In the genomic region with DNA sequence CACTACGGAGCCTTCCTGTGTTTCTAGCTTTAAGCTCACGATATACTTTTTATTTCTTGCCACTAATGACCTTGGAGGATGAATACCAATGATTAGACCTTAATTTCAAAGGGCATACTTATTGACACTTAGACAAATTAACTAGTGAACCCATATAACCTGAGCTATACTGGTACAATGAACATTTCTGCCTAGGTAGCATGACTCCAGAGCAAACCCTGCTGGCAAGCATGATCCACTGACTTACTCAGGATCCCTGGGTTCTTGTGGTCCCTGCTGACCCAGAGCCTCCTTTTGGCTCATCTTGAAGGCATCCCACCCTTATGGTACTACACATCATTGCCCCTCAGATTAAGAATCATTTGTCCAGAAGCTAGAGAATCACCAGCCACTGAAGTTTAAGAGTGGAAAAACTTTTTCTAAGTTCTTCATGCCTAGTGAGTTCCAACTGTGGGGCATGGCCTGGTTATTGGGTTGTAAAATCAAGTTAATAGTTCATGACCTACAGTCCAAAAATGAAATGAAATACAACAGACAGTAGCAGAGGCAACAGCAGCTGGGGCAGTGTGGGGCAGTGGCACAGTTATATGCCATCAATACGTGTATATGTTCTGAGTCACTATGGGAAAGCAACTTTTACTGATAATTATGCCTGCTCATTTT, we compare ENCODE assay signal across 19 mouse cellular contexts.
DNase-seq lines count a peak whose midpoint lies in the region; ATAC-seq and TF ChIP-seq lines count a peak whose summit lies in the region.
"Had no signal": no experiment of that assay in that cellular context is flagged by ENCODE, and none has a peak within 500 bp of the region (broad histone marks: within the 10 kb centered on the region; RNA-seq: fewer than 3 reads in every experiment).

No protein-coding gene starts in this region.

- peak; percentile 55 for TF ChIP-seq CTCF in kidney, adult 2 months (conservative IDR thresholded peaks at IDR 0.05; ENCODE audit: insufficient read depth, insufficient read length, low read depth, low read length)
- TF ChIP-seq CTCF in CH12.LX (conservative IDR thresholded peaks at IDR 0.05 in 1 of 2, IDR thresholded peaks at IDR 0.05 in 1 of 2; ENCODE audit: low read depth in 2 of 2, low read length in 2 of 2) (peak in 1 of 2 experiments; percentile 58; a peak in 2 of 4 replicates), Patski (IDR thresholded peaks at IDR 0.05) (peak; percentile 56)

- H3K4me3 ChIP-seq in kidney, adult 2 months (ENCODE audit: insufficient read depth, low read depth, low read length): no peak overlapping the region
- no peak overlapping the region for H3K4me3 ChIP-seq in kidney, embryonic 15.5 days (replicated peaks)
- H3K4me3 ChIP-seq in CH12.LX (replicated peaks in 1 of 3; ENCODE audit: low read depth in 2 of 3, low read length in 2 of 3, poor library complexity in 1 of 3): no peak overlapping the region
- H3K4me3 ChIP-seq: erythroblast, embryonic 14.5 days; gastrocnemius, adult 2 months; heart, embryonic 15.5 days; liver, embryonic 13.5 days; neural tube, embryonic 12.5 days had no signal

- no peak overlapping the region for H3K9ac ChIP-seq in kidney, embryonic 15.5 days
- H3K9ac ChIP-seq in CH12.LX (ENCODE audit: insufficient read depth, low read depth): no peak overlapping the region
- H3K9ac ChIP-seq: heart, embryonic 15.5 days; hindbrain, embryonic 14.5 days; liver, embryonic 13.5 days; neural tube, embryonic 12.5 days had no signal

- 66% methylated on average over 3 of the region's 3 CpGs for WGBS in kidney, adult 2 months
- 90% methylated on average over 3 of the region's 3 CpGs for WGBS in kidney, embryonic 15.5 days

- dilution Hi-C loops in CH12.LX (cut with MboI; ENCODE audit: extremely low pct_ligation_motif_present, extremely low pct_unique_long_range_greater_than_20kb, low sequenced_read_pairs): no loop called here

- TF ChIP-seq EP300 in CH12.LX (IDR thresholded peaks at IDR 0.05; ENCODE audit: low read length): no peak

- peak; percentile 71 for TF ChIP-seq RAD21 in CH12.LX (IDR thresholded peaks at IDR 0.05; ENCODE audit: low read depth, low read length)

- peak overlapping the region; percentile 77 for H3K27ac ChIP-seq in kidney, adult 2 months (ENCODE audit: insufficient read depth, low read depth, low read length)
- H3K27ac ChIP-seq in kidney, embryonic 15.5 days: no peak overlapping the region
- no peak overlapping the region for H3K27ac ChIP-seq in CH12.LX (ENCODE audit: insufficient read depth, low read depth)
- H3K27ac ChIP-seq: gastrocnemius, adult 2 months; heart, embryonic 15.5 days; hindbrain, embryonic 14.5 days; liver, embryonic 13.5 days; neural tube, embryonic 12.5 days had no signal

- in situ Hi-C loops in CH12.LX (cut with MboI; ENCODE audit: low pct_ligation_motif_present, low pct_unique_long_range_greater_than_20kb, low sequenced_read_pairs): loop anchor here (25.0 kb wide), 1 partner anchor 1281 kb away; no protein-coding TSS in a partner anchor
- in situ Hi-C loops in Patski (cut with MboI; ENCODE audit: low pct_unique_long_range_greater_than_20kb): no loop called here

- no peak for ATAC-seq in kidney, embryonic 15.5 days (replicated peaks; ENCODE audit: low FRiP score)
- ATAC-seq in Patski: no peak
- ATAC-seq: forebrain, embryonic 14.5 days had no signal

- CTCF ChIA-PET in Patski (lab: Charles Lee): interaction anchor here (0.9 to 1.5 kb wide), 2 partner anchors 42 to 471 kb away, joined by 3 to 6 read pairs; no protein-coding TSS in a partner anchor

- H3K9me3 ChIP-seq in kidney, embryonic 15.5 days (replicated peaks): no peaks in the 10 kb centered on the region
- H3K9me3 ChIP-seq in CH12.LX (replicated peaks; ENCODE audit: low read length): no peaks in the 10 kb centered on the region
- H3K9me3 ChIP-seq: heart, embryonic 15.5 days; liver, embryonic 13.5 days; neural tube, embryonic 12.5 days had no signal

- POLR2A ChIA-PET in Patski (lab: Charles Lee): interaction anchor here (1.2 to 1.9 kb wide), 2 partner anchors 115 to 345 kb away, joined by 3 to 14 read pairs; no protein-coding TSS in a partner anchor

- peaks cover 23% of the 10 kb centered on the region; the same call in 1 of the 2 replicates for H3K4me1 ChIP-seq in kidney, adult 2 months (ENCODE audit: control insufficient read depth, insufficient read depth, low read length)
- H3K4me1 ChIP-seq in kidney, embryonic 15.5 days: peaks cover 19% of the 10 kb centered on the region
- H3K4me1 ChIP-seq in CH12.LX (ENCODE audit: control insufficient read depth in 1 of 2, insufficient read depth in 2 of 2): peaks cover 55 to 85% of the 10 kb centered on the region in 2 experiments

- H3K36me3 ChIP-seq in kidney, adult 2 months (ENCODE audit: control insufficient read depth, insufficient read depth, low read length): no peaks in the 10 kb centered on the region
- H3K36me3 ChIP-seq in kidney, embryonic 15.5 days: no peaks in the 10 kb centered on the region
- H3K36me3 ChIP-seq in CH12.LX (replicated peaks in 1 of 2; ENCODE audit: control insufficient read depth in 1 of 2, insufficient read depth in 1 of 2, low read length in 1 of 2): no peaks in the 10 kb centered on the region
- H3K36me3 ChIP-seq: heart, embryonic 15.5 days; liver, embryonic 13.5 days; neural tube, embryonic 12.5 days had no signal

- DNase-seq in kidney, adult 2 months: peak; percentile 64
- no peak for DNase-seq in CH12.LX (ENCODE audit: extremely low read depth)
- DNase-seq in Patski (ENCODE audit: low read depth, low spot score): no peak
- peak; percentile 21 to 52 for DNase-seq in kidney, postnatal 25 days
- no peak for DNase-seq in gastrocnemius, postnatal 36 days
- DNase-seq in frontal cortex, postnatal 25 days (ENCODE audit: low spot score in 2 of 2): no peak
- DNase-seq: adrenal gland, postnatal 14 days; cerebellum, adult 2 months; gastrocnemius, adult 2 months; heart, adult 18-20 months; liver, embryonic 13.5 days; lung, postnatal 10 days; thymus, postnatal 25 days had no signal

- no peak overlapping the region for H3K4me2 ChIP-seq in kidney, embryonic 15.5 days
- H3K4me2 ChIP-seq in CH12.LX (ENCODE audit: insufficient read depth, low read depth, poor library complexity, severe bottlenecking): no peak overlapping the region
- H3K4me2 ChIP-seq: heart, embryonic 15.5 days; hindbrain, embryonic 14.5 days; liver, embryonic 13.5 days; neural tube, embryonic 12.5 days had no signal

- no peaks in the 10 kb centered on the region for H3K79me2 ChIP-seq in CH12.LX (replicated peaks; ENCODE audit: control insufficient read depth, extremely low read depth, insufficient read depth, poor library complexity, severe bottlenecking)

- TF ChIP-seq POLR2A in kidney, adult 2 months (IDR thresholded peaks at IDR 0.05; ENCODE audit: low read depth, low read length): no peak
- no peak for TF ChIP-seq POLR2A in CH12.LX (IDR thresholded peaks at IDR 0.05; ENCODE audit: low read depth, low read length)

- no peaks in the 10 kb centered on the region for H3K27me3 ChIP-seq in kidney, adult 2 months (replicated peaks; ENCODE audit: control insufficient read depth, insufficient read depth, low read length)
- H3K27me3 ChIP-seq in kidney, embryonic 15.5 days: no peaks in the 10 kb centered on the region
- no peaks in the 10 kb centered on the region for H3K27me3 ChIP-seq in CH12.LX (replicated peaks)
- H3K27me3 ChIP-seq in Patski: no peaks in the 10 kb centered on the region
- H3K27me3 ChIP-seq: heart, embryonic 15.5 days; liver, embryonic 13.5 days; neural tube, embryonic 12.5 days had no signal

- intact Hi-C loops in gastrocnemius, postnatal 36 days (cut with DNase I): no loop called here

TF ChIP-seq in CH12.LX, 34 proteins besides CTCF, POLR2A, EP300 and RAD21:
- TF ChIP-seq ZC3H11A (IDR thresholded peaks at IDR 0.05; ENCODE audit: low read depth, low read length): peak; percentile 39; the same call in 1 of the 2 replicates
- no peak for TF ChIP-seq USF2 (conservative IDR thresholded peaks at IDR 0.05; ENCODE audit: low read depth, low read length)
- peak; percentile 58 for TF ChIP-seq SMC3 (IDR thresholded peaks at IDR 0.05; ENCODE audit: low read depth, low read length)
TF ChIP-seq in CH12.LX: peak in this region for 2.

Comparison
In these comparisons a context has a peak if more than half of its experiments do, and no peak if none do; other contexts are left out.
1. DNase-seq: peak in kidney, adult 2 months (single experiment) and kidney, postnatal 25 days (2 of 2); none in CH12.LX (single experiment), Patski (single experiment), gastrocnemius, postnatal 36 days (0 of 2) and frontal cortex, postnatal 25 days (0 of 2).